Mouse (Mus musculus) heart, adult 2 months (tissue): ENCODE results near the gene Spns1.

Experiments
- CTCF ChIP-seq: fragments of 200-600 bp; IDR thresholded peaks from 2 replicates; pipeline ENCODE4 v1.8.1; 2022; ENCODE audit warnings: antibody characterized with exemption, mild to moderate bottlenecking, moderate library complexity
- POLR2A ChIP-seq: fragments of 200-500 bp; IDR thresholded peaks from 2 replicates; pipeline ENCODE4 v1.6.1; 2011; ENCODE audit warnings: mild to moderate bottlenecking, low read depth, low read length, control low read depth; ENCODE audit not compliant: insufficient read depth

DNA sequence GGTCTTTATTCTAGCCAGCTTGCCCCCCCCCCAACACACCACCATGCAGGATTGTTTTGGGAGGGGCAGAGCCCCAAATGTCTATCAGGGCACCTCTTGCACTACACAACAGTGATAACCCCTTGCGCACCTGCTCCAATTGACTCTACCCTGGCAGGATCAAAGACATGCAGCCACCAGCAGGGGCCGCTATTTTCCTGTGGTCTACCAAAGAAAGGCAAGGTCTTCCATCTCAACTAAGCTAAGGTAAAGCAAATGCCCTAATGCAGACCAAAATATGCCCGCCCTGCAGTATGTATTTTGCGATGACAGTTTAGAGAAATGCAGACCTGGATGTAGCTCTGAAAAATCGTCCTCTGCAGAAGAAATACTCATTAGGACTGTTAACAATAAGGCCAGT lies 22.3 kb upstream of the Spns1 start:
- peak; percentile 93 for TF ChIP-seq CTCF
- TF ChIP-seq POLR2A, result no peak
